Mouse (Mus musculus) liver, embryonic 14.5 days (tissue): ENCODE measurements around the gene Disc1.

Experiments used
- CTCF ChIP-seq: IDR thresholded peaks from 2 replicates; pipeline ENCODE4 v1.5.1; 2016; ENCODE audit warnings: antibody characterized with exemption, low read depth, control low read depth
- EP300 ChIP-seq: IDR thresholded peaks from 2 replicates; pipeline ENCODE4 v1.6.1; 2016; ENCODE audit warnings: antibody characterized with exemption, low read depth

- no peak for TF ChIP-seq CTCF
- no peak for TF ChIP-seq EP300
Measured at GRCm38 (mm10) chr8:125031276-125031675, 22.7 kb upstream of the Disc1 start.
